Mouse (Mus musculus): ENCODE measurements at regions not wholly inside any gene's neighbourhood (a gene's known extent, or its start where the extent isn't known, plus 50 kb on each side); places are given as distances from the start of the nearest gene placed in this dataset.

DNA sequence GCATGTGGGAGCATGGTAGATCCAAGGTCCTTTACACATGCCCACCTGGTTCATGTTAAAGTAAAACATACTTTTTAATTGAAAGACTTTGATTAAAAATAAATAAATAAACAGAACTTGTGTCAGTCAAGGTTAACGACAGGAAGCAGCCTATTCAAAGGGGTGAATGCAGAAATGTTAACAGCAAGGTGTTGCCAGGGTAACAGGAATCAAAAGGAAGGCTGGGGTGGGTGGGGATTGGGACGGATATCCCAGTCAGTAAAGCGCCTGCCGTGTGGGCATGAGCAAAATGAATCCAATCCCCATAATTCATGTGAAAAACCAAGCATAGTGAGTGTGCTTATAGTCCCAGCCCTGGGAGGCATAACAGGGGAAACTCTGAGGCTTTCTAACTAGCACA, 682.6 kb upstream of the Tmem132c start:
- Histone ChIP-seq H3K27me3 (replicated peaks) (no peaks in the 10 kb centered on the region), H3K27ac (no peak overlapping the region), H3K9ac (no peak overlapping the region), H3K4me3 (no peak overlapping the region), H3K9me3 (no peaks in the 10 kb centered on the region), H3K4me2 (no peak overlapping the region), H3K4me1 (no peaks in the 10 kb centered on the region), H3K36me3 (replicated peaks) (no peaks in the 10 kb centered on the region)
- WGBS: 29% methylated on average over 4 of the region's 4 CpGs
- no peak for ATAC-seq (replicated peaks)

DNA sequence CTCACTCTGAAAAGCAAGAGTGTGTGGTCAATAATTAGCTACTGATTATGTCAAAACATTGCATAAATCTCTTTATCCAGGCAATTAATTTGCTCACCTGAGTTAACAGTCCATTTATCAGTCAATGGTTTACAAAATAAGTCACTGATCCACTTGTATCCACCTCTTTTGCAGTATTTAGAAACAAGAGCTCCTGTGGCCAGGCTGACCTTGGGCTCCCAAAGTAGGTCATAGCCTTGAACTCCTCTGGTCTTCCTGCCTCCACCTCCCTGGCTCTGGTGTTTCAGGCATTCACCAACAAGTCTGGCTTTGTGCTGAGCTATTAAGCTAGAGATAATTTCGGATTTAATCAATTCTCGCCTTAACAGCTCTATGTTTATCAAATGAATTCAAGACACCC, 675.8 kb upstream of the Tmem132c start:
- H3K4me3 ChIP-seq: no peak overlapping the region
- no peak overlapping the region for H3K4me2 ChIP-seq
- no peak overlapping the region for H3K9ac ChIP-seq
- H3K27me3 ChIP-seq (replicated peaks): no peaks in the 10 kb centered on the region
- WGBS: 88% methylated on average over 2 of the region's 2 CpGs
- H3K4me1 ChIP-seq: no peaks in the 10 kb centered on the region
- H3K36me3 ChIP-seq (replicated peaks): no peaks in the 10 kb centered on the region
- no peak overlapping the region for H3K27ac ChIP-seq
- no peak for ATAC-seq (replicated peaks)
- H3K9me3 ChIP-seq: no peaks in the 10 kb centered on the region

DNA sequence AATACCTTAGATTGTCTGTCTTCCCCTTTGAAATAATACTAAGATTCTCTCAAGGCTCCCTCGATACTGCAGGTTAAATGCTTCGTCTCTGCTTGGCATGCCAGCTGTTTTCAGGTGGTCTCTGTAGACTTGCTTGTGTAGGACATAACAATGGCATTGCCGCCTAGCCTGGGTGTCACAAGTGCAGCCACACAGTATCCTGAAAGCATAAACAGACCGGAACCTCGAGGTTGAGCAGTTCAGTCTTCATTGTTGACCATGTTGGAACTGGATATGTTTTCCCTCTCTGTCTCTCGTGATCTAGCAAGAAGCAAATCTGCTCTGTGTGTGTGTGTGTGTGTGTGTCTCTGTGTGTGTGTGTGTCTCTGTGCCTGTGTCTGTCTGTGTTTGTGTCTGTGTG, 675.4 kb upstream of the Tmem132c start:
- ATAC-seq (replicated peaks): no peak
- Histone ChIP-seq H3K4me2 (no peak overlapping the region), H3K9ac (no peak overlapping the region), H3K4me3 (no peak overlapping the region), H3K9me3 (no peaks in the 10 kb centered on the region), H3K27ac (no peak overlapping the region), H3K36me3 (replicated peaks) (no peaks in the 10 kb centered on the region), H3K27me3 (replicated peaks) (no peaks in the 10 kb centered on the region), H3K4me1 (no peaks in the 10 kb centered on the region)
- WGBS: 77% methylated on average over 6 of the region's 6 CpGs

DNA sequence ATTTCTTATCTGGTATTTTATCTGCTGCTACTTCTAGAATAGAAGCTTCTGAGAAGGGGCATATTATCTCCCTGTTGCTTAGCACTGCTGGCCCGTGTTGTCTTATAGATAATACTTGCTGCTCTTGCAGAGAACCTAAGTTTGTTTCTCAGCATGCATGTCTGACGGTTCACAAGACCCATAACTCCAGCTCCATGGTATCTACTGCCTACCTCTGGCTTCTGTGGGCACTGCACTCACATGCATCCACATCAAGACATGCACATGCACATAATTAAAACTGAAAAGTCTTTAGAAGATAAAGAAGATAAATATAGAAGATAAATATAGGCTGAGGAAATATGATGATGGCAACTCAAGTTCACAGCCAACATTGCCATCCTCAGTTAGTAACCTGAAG, 667.8 kb upstream of the Tmem132c start:
- H3K4me2 ChIP-seq: no peak overlapping the region
- no peaks in the 10 kb centered on the region for H3K4me1 ChIP-seq
- H3K9me3 ChIP-seq: no peaks in the 10 kb centered on the region
- no peak overlapping the region for H3K27ac ChIP-seq
- no peak for ATAC-seq (replicated peaks)
- no peak overlapping the region for H3K4me3 ChIP-seq
- H3K27me3 ChIP-seq (replicated peaks): no peaks in the 10 kb centered on the region
- WGBS: 71% methylated on average over 2 of the region's 2 CpGs
- H3K36me3 ChIP-seq (replicated peaks): no peaks in the 10 kb centered on the region
- H3K9ac ChIP-seq: no peak overlapping the region

DNA sequence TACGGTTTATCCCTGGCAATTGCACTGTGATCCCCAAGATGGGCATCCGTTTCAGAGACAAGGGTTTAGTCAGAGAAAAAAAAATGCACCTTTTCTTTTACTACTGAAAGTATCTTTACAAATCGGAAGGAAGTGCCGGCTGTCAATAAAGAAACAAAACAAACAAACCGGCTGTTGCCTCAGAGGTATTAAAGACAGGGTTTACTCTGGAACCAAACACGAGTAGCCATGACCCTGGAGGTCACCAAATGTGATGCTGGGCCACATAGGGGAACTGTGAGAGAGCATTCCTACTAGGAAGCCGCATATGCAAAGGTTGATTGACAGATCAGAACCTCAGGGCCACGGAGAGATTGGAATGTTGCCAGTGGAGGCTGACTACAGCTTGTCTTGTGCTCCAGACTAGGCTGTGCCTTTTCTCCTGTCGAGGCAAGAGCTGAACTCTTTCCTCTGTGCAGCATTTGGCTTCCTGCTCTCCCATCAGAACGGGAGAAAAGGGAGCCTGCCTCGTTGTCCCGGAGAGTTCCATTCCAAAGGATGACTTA, 643.8 kb upstream of the Tmem132c start:
- Histone ChIP-seq H3K27me3 (replicated peaks) (no peaks in the 10 kb centered on the region), H3K36me3 (replicated peaks) (no peaks in the 10 kb centered on the region), H3K4me3 (no peak overlapping the region), H3K27ac (no peak overlapping the region), H3K9me3 (no peaks in the 10 kb centered on the region), H3K4me1 (no peaks in the 10 kb centered on the region), H3K4me2 (no peak overlapping the region), H3K9ac (no peak overlapping the region)
- ATAC-seq (replicated peaks): no peak
- 62% methylated on average over 12 of the region's 12 CpGs for WGBS

DNA sequence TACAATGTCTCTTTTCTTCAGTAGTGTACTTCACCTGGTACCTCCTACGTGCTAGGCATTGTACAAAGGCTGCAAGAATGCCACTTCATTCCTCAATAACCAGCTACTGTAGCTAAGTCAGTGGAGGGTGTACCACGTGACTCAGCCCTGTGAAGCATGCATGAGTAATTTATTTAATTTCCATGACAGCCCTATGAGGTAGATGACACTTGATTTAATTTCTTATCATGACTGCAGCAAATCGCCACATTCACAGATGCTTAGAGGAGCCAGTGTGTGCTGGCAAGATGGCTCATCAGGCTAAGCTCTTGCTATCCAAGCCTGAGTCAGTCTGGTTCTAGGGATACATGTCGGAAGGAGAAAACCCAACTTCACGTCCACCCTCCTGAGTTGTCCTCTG, 642.0 kb upstream of the Tmem132c start:
- no peak overlapping the region for H3K4me3 ChIP-seq
- WGBS: 70% methylated on average over 5 of the region's 5 CpGs

DNA sequence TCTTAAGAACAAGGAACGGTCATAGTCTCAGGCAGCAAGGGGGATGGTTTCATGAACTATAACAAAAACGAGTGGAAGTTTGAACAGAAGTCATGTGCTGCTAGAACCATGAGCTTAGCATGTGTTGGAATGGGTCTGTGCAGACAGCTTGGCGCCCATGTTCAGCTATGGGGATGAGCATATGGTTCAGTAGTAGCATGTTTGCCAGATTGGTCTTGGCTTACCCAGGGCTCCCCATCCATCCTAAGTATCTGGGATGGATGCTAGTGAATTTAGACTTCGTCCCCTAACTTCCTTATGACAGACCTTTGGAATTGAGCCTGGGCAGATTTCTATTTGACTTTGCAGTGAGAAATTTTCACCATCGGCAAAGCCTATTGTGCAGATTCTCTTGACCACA, 634.9 kb upstream of the Tmem132c start:
- Histone ChIP-seq H3K4me2 (no peak overlapping the region), H3K27ac (no peak overlapping the region), H3K9ac (no peak overlapping the region), H3K9me3 (no peaks in the 10 kb centered on the region), H3K36me3 (replicated peaks) (no peaks in the 10 kb centered on the region), H3K4me3 (no peak overlapping the region), H3K27me3 (replicated peaks) (no peaks in the 10 kb centered on the region), H3K4me1 (no peaks in the 10 kb centered on the region)
- WGBS: 83% methylated on average over 5 of the region's 5 CpGs
- ATAC-seq (replicated peaks): no peak

More for the DNA sequence above, 642.0 kb upstream of the Tmem132c start:
- Histone ChIP-seq H3K27ac (no peak overlapping the region), H3K36me3 (replicated peaks) (no peaks in the 10 kb centered on the region), H3K4me2 (no peak overlapping the region), H3K9me3 (no peaks in the 10 kb centered on the region), H3K27me3 (replicated peaks) (no peaks in the 10 kb centered on the region), H3K4me1 (no peaks in the 10 kb centered on the region), H3K9ac (no peak overlapping the region)
- no peak for ATAC-seq (replicated peaks)

DNA sequence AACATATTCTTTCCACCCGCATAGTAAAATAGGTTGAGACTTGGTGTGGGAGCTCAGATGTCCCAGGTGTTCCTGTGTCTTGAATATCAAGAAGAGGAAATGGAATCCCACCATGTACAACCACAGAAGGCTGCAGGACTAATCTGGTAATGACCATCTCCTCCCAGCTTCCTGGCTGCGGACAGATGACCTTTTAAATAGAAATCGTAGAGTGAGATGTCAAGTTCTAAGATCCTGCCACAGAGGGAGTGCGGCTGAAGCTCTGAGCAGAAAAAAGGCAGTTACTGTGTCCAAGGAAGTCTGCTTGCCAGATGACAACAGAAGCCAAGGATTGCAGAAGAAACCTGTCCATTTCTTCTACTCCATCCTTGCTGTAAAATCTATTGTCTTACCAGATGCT, 629.0 kb upstream of the Tmem132c start:
- H3K9me3 ChIP-seq: no peaks in the 10 kb centered on the region
- H3K27me3 ChIP-seq (replicated peaks): no peaks in the 10 kb centered on the region
- no peaks in the 10 kb centered on the region for H3K4me1 ChIP-seq
- no peak overlapping the region for H3K4me3 ChIP-seq
- ATAC-seq (replicated peaks): no peak
- no peaks in the 10 kb centered on the region for H3K36me3 ChIP-seq (replicated peaks)
- H3K4me2 ChIP-seq: no peak overlapping the region
- no peak overlapping the region for H3K9ac ChIP-seq
- WGBS: 91% methylated on average over 4 of the region's 4 CpGs
- no peak overlapping the region for H3K27ac ChIP-seq

DNA sequence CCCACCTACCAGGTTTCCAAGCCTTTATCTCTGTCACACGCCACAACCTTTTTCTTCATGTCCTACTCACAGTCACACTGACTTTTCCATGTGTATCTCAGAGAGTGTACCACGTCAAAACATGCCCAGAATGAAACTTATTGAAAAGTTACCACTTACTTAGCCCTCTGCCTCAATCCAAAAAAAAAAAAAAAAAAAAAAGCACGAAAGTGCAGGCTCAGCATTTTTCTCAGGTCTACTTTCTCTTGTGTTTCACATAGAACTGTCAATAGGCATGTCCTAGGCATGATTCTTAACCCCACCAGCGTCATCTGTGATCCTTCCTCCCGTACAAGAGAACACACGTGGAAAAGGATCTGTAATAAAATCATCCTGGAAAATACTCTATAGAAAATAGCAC, 619.1 kb upstream of the Tmem132c start:
- WGBS: 75% methylated on average over 6 of the region's 6 CpGs

DNA sequence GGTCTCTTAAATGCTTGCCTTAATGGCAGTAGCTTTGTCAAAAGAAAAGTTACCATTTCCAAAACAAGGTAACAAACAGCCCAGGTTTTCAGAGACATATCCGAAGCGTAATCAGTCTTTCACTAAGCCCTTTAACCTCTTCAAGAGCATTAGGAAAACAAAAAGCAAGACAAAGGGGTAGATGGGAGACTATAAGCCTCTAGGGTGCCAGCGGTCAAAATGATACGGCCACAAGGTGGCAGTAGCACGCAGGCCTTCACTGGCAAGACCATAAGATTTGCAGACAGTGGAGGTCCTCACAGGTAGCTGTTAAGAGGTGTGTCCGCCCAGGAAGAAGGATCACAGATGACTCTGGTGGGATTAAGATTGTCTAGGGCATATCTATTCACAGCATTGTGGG, 618.4 kb upstream of the Tmem132c start:
- H3K36me3 ChIP-seq (replicated peaks): no peaks in the 10 kb centered on the region
- no peak for ATAC-seq (replicated peaks)
- no peak overlapping the region for H3K4me3 ChIP-seq
- no peaks in the 10 kb centered on the region for H3K4me1 ChIP-seq
- H3K4me2 ChIP-seq: no peak overlapping the region
- H3K27me3 ChIP-seq (replicated peaks): no peaks in the 10 kb centered on the region
- H3K9ac ChIP-seq: no peak overlapping the region
- no peak overlapping the region for H3K27ac ChIP-seq
- WGBS: 11% methylated on average over 6 of the region's 6 CpGs
- no peaks in the 10 kb centered on the region for H3K9me3 ChIP-seq

More for the DNA sequence above, 619.1 kb upstream of the Tmem132c start:
- Histone ChIP-seq H3K4me1 (no peaks in the 10 kb centered on the region), H3K36me3 (replicated peaks) (no peaks in the 10 kb centered on the region), H3K9ac (no peak overlapping the region), H3K27me3 (replicated peaks) (no peaks in the 10 kb centered on the region), H3K4me3 (no peak overlapping the region), H3K4me2 (no peak overlapping the region), H3K27ac (no peak overlapping the region), H3K9me3 (no peaks in the 10 kb centered on the region)
- ATAC-seq (replicated peaks): no peak

DNA sequence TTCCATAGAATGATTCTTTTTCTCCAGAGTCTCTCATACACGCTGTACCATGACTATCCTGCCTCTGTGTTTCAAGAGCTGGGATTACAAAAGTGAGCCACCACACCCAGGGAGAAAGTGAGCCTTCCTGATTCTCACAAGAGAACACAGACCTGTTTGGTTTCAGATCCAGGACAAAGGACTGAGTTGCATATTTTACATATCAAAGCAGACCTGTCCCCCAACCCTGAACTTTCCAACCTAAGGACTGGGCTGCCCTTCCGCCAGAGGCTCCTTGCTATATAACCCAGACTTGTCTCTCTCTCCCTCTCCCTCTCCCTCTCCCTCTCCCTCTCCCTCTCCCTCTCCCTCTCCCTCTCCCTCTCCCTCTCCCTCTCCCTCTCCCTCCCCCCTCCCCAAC, 611.8 kb upstream of the Tmem132c start:
- WGBS: 48% methylated on average over 2 of the region's 2 CpGs

DNA sequence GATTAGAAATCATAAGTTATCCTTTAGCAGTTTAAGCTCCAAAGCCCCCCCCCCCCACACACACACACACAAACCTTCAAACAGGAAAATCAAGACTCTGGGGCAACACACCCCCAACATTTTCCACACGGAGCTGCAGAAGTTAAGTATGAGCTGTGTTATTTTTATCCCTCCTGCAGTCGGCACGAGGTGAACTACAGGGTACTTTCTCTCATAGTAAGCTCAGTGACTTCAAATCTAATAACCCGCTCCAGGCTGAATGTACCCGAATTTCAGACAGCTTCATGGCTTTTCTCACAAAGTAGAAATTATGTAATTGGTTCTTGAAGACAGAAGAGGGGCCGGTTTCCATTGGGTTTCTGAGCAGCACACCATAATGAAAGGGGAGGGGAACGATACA, 591.2 kb upstream of the Tmem132c start:
- no peak for ATAC-seq (replicated peaks)
- no peaks in the 10 kb centered on the region for H3K27me3 ChIP-seq (replicated peaks)
- H3K36me3 ChIP-seq (replicated peaks): no peaks in the 10 kb centered on the region
- H3K27ac ChIP-seq: no peak overlapping the region
- no peaks in the 10 kb centered on the region for H3K9me3 ChIP-seq
- no peak overlapping the region for H3K4me2 ChIP-seq
- H3K4me3 ChIP-seq: no peak overlapping the region
- H3K9ac ChIP-seq: no peak overlapping the region
- H3K4me1 ChIP-seq: no peaks in the 10 kb centered on the region
- WGBS: 70% methylated on average over 7 of the region's 7 CpGs

More for the DNA sequence above, 611.8 kb upstream of the Tmem132c start:
- Histone ChIP-seq H3K27me3 (replicated peaks) (no peaks in the 10 kb centered on the region), H3K4me2 (no peak overlapping the region), H3K9ac (no peak overlapping the region), H3K9me3 (no peaks in the 10 kb centered on the region), H3K4me1 (no peaks in the 10 kb centered on the region), H3K4me3 (no peak overlapping the region), H3K27ac (no peak overlapping the region), H3K36me3 (replicated peaks) (no peaks in the 10 kb centered on the region)
- ATAC-seq (replicated peaks): no peak

DNA sequence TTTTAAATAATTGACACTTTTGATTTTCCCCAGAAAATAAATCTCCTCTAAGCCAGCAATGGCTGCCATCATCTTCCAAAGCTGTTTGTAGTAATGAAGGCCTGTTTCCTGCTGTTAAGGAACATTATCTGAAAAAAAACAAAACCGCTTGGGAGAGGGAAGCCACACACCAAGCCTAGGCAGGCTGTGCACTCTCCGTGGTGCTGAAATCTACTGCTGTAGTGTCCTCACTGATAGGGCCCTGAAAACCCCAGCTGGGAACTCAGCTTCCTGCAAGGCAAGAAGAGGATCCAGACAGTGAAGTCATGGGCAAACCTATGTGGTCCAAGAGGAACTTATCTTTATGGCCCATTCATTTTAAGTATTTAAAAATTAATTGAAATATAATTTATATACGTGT, 590.2 kb upstream of the Tmem132c start:
- Histone ChIP-seq H3K4me3 (no peak overlapping the region), H3K4me1 (no peaks in the 10 kb centered on the region), H3K36me3 (replicated peaks) (no peaks in the 10 kb centered on the region), H3K9ac (no peak overlapping the region), H3K27me3 (replicated peaks) (no peaks in the 10 kb centered on the region), H3K27ac (no peak overlapping the region), H3K9me3 (no peaks in the 10 kb centered on the region), H3K4me2 (no peak overlapping the region)
- ATAC-seq (replicated peaks): no peak
- 15% methylated on average over 3 of the region's 3 CpGs for WGBS

DNA sequence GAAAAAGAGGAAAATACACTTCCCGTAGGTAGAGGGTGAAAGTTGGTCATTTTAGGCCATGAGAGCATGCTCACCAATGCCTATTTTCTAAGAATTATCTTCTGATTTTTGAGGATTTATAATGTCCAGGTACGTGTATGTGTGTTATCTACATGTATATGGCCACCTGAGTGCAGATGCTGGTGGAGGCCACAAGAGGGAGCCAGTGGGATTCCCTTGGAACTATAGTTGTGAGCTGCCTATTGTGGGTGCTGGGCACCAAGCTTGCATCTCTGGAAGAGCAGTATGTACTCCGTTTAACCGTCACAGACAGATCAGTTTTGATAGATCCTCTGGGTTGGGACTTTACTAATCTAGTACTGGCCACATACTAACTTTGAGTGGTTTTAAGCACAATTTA, 579.0 kb upstream of the Tmem132c start:
- H3K27ac ChIP-seq: no peak overlapping the region
- no peak overlapping the region for H3K4me3 ChIP-seq
- no peak overlapping the region for H3K4me2 ChIP-seq
- H3K27me3 ChIP-seq (replicated peaks): no peaks in the 10 kb centered on the region
- no peak overlapping the region for H3K9ac ChIP-seq
- H3K4me1 ChIP-seq: no peaks in the 10 kb centered on the region
- no peak for ATAC-seq (replicated peaks)
- H3K9me3 ChIP-seq: no peaks in the 10 kb centered on the region
- H3K36me3 ChIP-seq (replicated peaks): no peaks in the 10 kb centered on the region
- WGBS: 87% methylated on average over 4 of the region's 4 CpGs
